Mouse (Mus musculus) limb, embryonic 14.5 days (tissue): ENCODE results near the gene Sfxn1. TPM values are rescaled to one million over a fixed set of nuclear protein-coding genes. Genes with fewer than 3 reads are reported as not detected.

Experiments used
- ATAC-seq: fragments of 200-750 bp; cut with Nextera tagmentation; 2 replicates; pipeline ENCODE4 v1.8.0; 2017; ENCODE audit warnings: low read depth, moderate number of reproducible peaks, moderate TSS enrichment; ENCODE audit not compliant: low FRiP score
- DNase-seq: peaks from one replicate; pipeline ENCODE4 v3.0.0-alpha.2; 2015; ENCODE audit warnings: low spot score
- H3K27ac ChIP-seq: fragments of 300-500 bp; sonication (generic); replicated peaks from 2 replicates; pipeline ENCODE4 v1.5.1; 2014; ENCODE audit warnings: low read depth, mild to moderate bottlenecking, low read length, moderate library complexity, mixed read lengths
- H3K27me3 ChIP-seq: fragments of 300-500 bp; sonication (generic); 2 replicates; pipeline ENCODE4 v1.6.1; 2014; ENCODE audit warnings: low read length, mixed read lengths; ENCODE audit not compliant: control insufficient read depth, insufficient read depth
- H3K36me3 ChIP-seq: fragments of 300-500 bp; sonication (generic); 2 replicates; pipeline ENCODE4 v1.6.1; 2014; ENCODE audit warnings: mild to moderate bottlenecking, low read length, moderate library complexity, mixed read lengths; ENCODE audit not compliant: control insufficient read depth, insufficient read depth
- H3K4me1 ChIP-seq: fragments of 300-500 bp; sonication (generic); 2 replicates; pipeline ENCODE4 v1.6.1; 2014; ENCODE audit warnings: antibody characterized with exemption, low read length, mixed read lengths; ENCODE audit not compliant: control insufficient read depth, insufficient read depth
- H3K4me2 ChIP-seq: fragments of 300-500 bp; sonication (generic); replicated peaks from 2 replicates; pipeline ENCODE4 v1.6.1; 2014; ENCODE audit warnings: low read depth, mild to moderate bottlenecking, low read length, moderate library complexity; ENCODE audit not compliant: severe bottlenecking
- H3K4me3 ChIP-seq: fragments of 300-500 bp; sonication (generic); replicated peaks from 2 replicates; pipeline ENCODE4 v1.5.1; 2014; ENCODE audit warnings: low read length
- H3K9ac ChIP-seq: fragments of 300-500 bp; sonication (generic); 2 replicates; pipeline ENCODE4 v1.6.1; 2014; ENCODE audit warnings: mild to moderate bottlenecking, low read depth, low read length, moderate library complexity; ENCODE audit not compliant: severe bottlenecking
- H3K9me3 ChIP-seq: fragments of 300-500 bp; sonication (generic); 2 replicates; pipeline ENCODE4 v1.6.1; 2016; ENCODE audit warnings: low read length; ENCODE audit not compliant: control insufficient read depth
- POLR2A ChIP-seq: fragments of 200-500 bp; IDR thresholded peaks from 2 replicates; pipeline ENCODE4 v1.8.0; 2012; ENCODE audit warnings: inconsistent platforms, mild to moderate bottlenecking, moderate library complexity, borderline replicate concordance; ENCODE audit not compliant: insufficient read depth, insufficient read length; ENCODE audit errors: extremely low read depth
- WGBS: fragments of 180-500 bp; shearing (Covaris S2); extraction: QIAGEN DNeasy Blood & Tissue Kit; methylation state at CpG from one replicate; pipeline ENCODE4 v1.1.7; 2014; 5-methylcytosine and 5-hydroxymethylcytosine counted together
- polyA plus RNA-seq, 2 experiments: library from polyadenylated mRNA; depleted of rRNA in 1 of 2; stranded (reverse) in 1 of 2; unstranded in 1 of 2; fragments of >200 nt; fragmentation: Nextera tagmentation in 1 of 2; extraction: Ambion mirVana in 1 of 2; gene quantifications; 2 replicates each; pipeline versions ENCODE4 v1.2.1 to v1.2.3; 2012 to 2014

Sfxn1 gene
- polyA plus RNA-seq, 2 experiments = 26.7 to 49.9 TPM

DNA sequence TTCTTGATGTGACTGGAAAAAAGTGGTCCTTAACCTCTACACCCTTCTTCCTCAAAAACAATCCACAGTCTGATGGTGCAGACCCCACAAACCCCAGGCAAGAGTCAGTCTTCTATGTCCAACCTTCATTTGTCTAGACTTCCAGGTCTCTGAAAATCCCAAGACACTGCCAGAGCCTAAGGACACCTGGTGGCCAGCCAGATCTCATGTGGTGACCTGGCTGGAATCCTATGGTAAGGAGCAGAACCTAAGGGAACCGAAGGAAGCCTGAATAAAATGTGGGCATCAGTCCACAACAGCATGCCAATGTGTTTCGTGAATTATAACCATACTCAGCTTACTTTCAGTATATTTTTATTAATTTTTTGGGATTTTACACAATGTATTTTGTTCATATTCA is 31.4 kb upstream of the Sfxn1 start:
- ATAC-seq (no peak), DNase-seq (no peak)
- Histone ChIP-seq H3K4me2 (no peak overlapping the region), H3K4me3 (no peak overlapping the region), H3K36me3 (no peaks in the 10 kb centered on the region), H3K27me3 (no peaks in the 10 kb centered on the region), H3K9ac (no peak overlapping the region), H3K27ac (no peak overlapping the region), H3K4me1 (no peaks in the 10 kb centered on the region), H3K9me3 (no peaks in the 10 kb centered on the region)
- WGBS = 91% methylated on average over 2 of the region's 2 CpGs
- TF ChIP-seq POLR2A = no peak

DNA sequence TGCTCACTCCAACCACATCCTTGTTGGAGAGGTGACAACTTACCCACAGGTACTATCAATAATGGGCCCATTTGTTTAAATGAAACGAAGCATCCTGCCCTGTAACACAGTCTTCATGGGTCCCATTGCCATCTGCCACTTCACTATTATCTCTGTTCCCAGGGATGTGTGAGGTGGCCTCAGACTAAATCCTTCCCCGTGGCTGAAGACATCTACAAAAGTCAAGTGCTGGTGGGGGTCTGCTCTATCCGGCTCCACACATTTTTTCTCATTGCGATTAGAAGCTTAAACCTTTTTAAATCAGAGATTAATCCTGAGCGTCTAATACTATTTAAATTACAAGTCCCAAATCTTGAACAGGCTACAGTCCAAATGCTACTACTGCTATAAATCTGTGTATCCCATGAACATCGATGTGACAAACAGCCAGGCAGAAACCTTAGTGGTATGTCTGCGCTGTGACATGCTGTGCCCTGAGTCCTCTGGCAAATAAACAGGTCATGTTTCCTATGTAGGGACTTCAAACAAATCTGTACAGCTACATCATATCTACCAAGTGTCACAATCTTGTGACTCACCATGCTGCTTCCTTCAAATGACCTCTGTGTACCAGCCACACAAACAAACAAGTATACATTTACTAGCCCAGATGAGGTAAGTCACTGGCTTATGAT is 22.9 kb upstream of the Sfxn1 start:
- H3K9me3 ChIP-seq = no peaks in the 10 kb centered on the region
- ATAC-seq = no peak
- WGBS = 80% methylated on average over 7 of the region's 7 CpGs
- H3K4me1 ChIP-seq = no peaks in the 10 kb centered on the region
- no peak overlapping the region for H3K4me2 ChIP-seq
- H3K4me3 ChIP-seq = no peak overlapping the region
- no peak for TF ChIP-seq POLR2A
- no peak overlapping the region for H3K9ac ChIP-seq
- no peak overlapping the region for H3K27ac ChIP-seq
- H3K36me3 ChIP-seq = no peaks in the 10 kb centered on the region
- H3K27me3 ChIP-seq = peaks cover 13% of the 10 kb centered on the region; the same call in 1 of the 2 replicates
- no peak for DNase-seq

DNA sequence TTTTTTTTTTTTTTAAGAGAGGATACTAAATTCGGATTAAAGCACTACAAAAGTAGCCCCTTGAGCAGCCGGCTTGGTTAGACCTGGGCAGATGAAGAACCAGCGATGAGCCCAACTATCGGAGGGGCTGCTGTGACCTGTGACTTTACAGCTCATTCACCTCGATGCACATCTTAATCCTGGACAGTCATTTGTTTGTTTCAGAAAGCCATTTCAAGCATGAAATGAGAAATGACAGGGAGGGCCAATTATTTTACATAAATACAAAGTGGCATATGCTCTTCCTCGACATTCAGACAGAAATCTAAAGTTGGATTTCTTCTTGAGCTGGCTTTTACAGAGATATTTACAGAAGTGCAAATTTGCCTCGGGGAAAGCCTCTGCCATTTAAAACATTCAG is 20.0 kb upstream of the Sfxn1 start:
- Histone ChIP-seq H3K36me3 (no peaks in the 10 kb centered on the region), H3K4me1 (no peaks in the 10 kb centered on the region), H3K27ac (no peak overlapping the region), H3K4me3 (no peak overlapping the region), H3K27me3 (peaks cover 38% of the 10 kb centered on the region), H3K4me2 (no peak overlapping the region), H3K9me3 (no peaks in the 10 kb centered on the region), H3K9ac (no peak overlapping the region)
- WGBS = 51% methylated on average over 7 of the region's 7 CpGs
- TF ChIP-seq POLR2A = no peak
- DNase-seq (no peak), ATAC-seq (no peak)

DNA sequence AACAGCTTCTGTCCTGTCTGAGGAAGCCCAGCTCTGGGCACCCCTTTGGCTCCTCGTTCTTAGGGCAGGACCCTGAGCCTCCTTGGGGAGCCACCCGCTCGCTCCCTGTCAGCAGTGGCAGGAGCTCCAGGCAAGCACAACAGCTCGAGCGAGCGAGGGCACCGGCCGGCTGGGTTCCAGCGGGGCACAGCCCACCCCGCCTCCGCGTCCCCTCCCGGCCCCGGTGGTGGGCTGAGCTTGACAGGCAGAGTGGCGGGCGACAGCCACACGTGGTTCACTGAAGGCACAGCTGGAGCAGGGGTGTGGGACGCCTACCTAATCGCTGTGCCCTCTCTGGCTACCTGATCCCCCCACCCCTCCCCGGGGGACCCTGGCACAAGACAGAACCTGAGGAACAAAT is 16.7 kb upstream of the Sfxn1 start:
- DNase-seq (no peak), ATAC-seq (no peak)
- H3K4me2 ChIP-seq = peak overlapping the region; percentile 77
- H3K36me3 ChIP-seq = no peaks in the 10 kb centered on the region
- peak overlapping the region; percentile 42 for H3K4me3 ChIP-seq
- no peak for TF ChIP-seq POLR2A
- H3K9ac ChIP-seq = no peak overlapping the region
- no peaks in the 10 kb centered on the region for H3K9me3 ChIP-seq
- no peak overlapping the region for H3K27ac ChIP-seq
- under 1% methylated on average over 20 of the region's 20 CpGs for WGBS
- H3K4me1 ChIP-seq = no peaks in the 10 kb centered on the region
- H3K27me3 ChIP-seq = peaks cover 45% of the 10 kb centered on the region

DNA sequence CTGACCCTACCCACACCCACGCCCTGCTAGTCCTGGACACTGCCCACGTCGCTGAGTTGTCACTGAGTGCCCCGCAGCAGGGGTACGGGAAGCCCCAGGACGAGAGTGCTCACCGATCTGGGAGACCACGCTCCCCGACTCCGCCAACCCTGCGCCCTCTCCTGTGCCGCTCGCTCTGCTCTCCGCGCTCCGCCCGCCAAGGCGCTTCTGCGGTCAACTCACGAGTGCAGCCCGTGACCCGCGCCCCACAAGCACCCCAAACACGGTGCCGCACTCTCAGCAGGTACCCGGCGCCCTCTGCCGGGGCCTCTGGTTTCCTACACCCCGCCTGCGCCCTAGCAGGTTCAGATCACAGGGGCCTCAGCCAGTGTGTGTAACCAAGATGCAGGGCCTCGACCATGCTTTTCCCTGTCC is 16.2 kb upstream of the Sfxn1 start, which contains the start of gene Drd1:
Drd1 (minus strand) TSS at position 258 of the 414 bp plus-strand sequence.
- Histone ChIP-seq H3K27ac (no peak within 1 kb of the TSS), H3K9me3 (no peaks in the 10 kb centered on the region), H3K4me2 (peak within 1 kb of the TSS; percentile 77), H3K4me1 (no peaks in the 10 kb centered on the region), H3K27me3 (peaks cover 45% of the 10 kb centered on the region), H3K36me3 (no peaks in the 10 kb centered on the region), H3K4me3 (peak within 1 kb of the TSS; percentile 42), H3K9ac (peak within 1 kb of the TSS; percentile 47)
- under 1% methylated on average over 31 of the region's 31 CpGs for WGBS
- ATAC-seq = peak; percentile 65; the same call in 1 of the 2 replicates
- TF ChIP-seq POLR2A = no peak
- peak; percentile 58 for DNase-seq
